Mouse (Mus musculus): ENCODE measurements around the gene Stt3a.

Gene Stt3a

GRCm38 (mm10) chr9:36767203-36768143, at the start of gene Stt3a:
TSS of gene Stt3a (minus strand) at chr9:36767679.
- peak; percentile 99 for DNase-seq

GRCm38 (mm10) chr9:36814486-36814885, 47.0 kb upstream of the Stt3a start:
- DNase-seq = no peak

- no peak for DNase-seq
Measured at GRCm38 (mm10) chr9:36808126-36808785, 40.8 kb upstream of the Stt3a start.

GRCm38 (mm10) chr9:36805256-36805975, 37.9 kb upstream of the Stt3a start:
- DNase-seq = no peak

GRCm38 (mm10) chr9:36803926-36804325, 36.4 kb upstream of the Stt3a start:
- no peak for DNase-seq

- DNase-seq = no peak
Measured at GRCm38 (mm10) chr9:36803386-36803785, 35.9 kb upstream of the Stt3a start.

- DNase-seq = no peak
Measured at GRCm38 (mm10) chr9:36802951-36803350, 35.5 kb upstream of the Stt3a start.

- DNase-seq = no peak
Measured at GRCm38 (mm10) chr9:36801961-36802360, 34.5 kb upstream of the Stt3a start.

- peak; percentile 96 for DNase-seq
Measured at GRCm38 (mm10) chr9:36796781-36797555, 29.5 kb upstream of the Stt3a start, which contains the start of gene Ei24. TSS of gene Ei24 (minus strand) at chr9:36797393.

GRCm38 (mm10) chr9:36796224-36796623, 28.7 kb upstream of the Stt3a start:
- no peak for DNase-seq

- peak; percentile 11 for DNase-seq
Measured at GRCm38 (mm10) chr9:36795556-36795955, 28.1 kb upstream of the Stt3a start.

GRCm38 (mm10) chr9:36794487-36794886, 27.0 kb upstream of the Stt3a start:
- no peak for DNase-seq

- no peak for DNase-seq
Measured at GRCm38 (mm10) chr9:36792191-36792590, 24.7 kb upstream of the Stt3a start.

- no peak for DNase-seq
Measured at GRCm38 (mm10) chr9:36783921-36784320, 16.4 kb upstream of the Stt3a start.

GRCm38 (mm10) chr9:36769048-36769413, 1.6 kb upstream of the Stt3a start:
- DNase-seq = no peak

- DNase-seq = no peak
Measured at GRCm38 (mm10) chr9:36768156-36769047, 923 bp upstream of the Stt3a start.

GRCm38 (mm10) chr9:36764378-36764777, 3.1 kb downstream of the Stt3a start:
- no peak for DNase-seq

GRCm38 (mm10) chr9:36727034-36727755, 40.3 kb downstream of the Stt3a start, which contains the start of gene Chek1:
TSS of gene Chek1 (minus strand) at chr9:36727065.
- DNase-seq = no peak

- peak; percentile 92 for DNase-seq
Measured at GRCm38 (mm10) chr9:36726131-36727033, 41.1 kb downstream of the Stt3a start.

All from lung, postnatal 36 days (tissue).